Mouse (Mus musculus) gastrocnemius, adult 18-20 months (tissue): ENCODE data around the gene Synj2bp. TPM values are rescaled to one million over a fixed set of nuclear protein-coding genes. Genes with fewer than 3 reads are reported as not detected.
A peak's percentile ranks its signal among the peaks of the same experiment; 100 is the strongest.
"Not testable (repeated sequence)": the region's sequence is repeated elsewhere in the genome, so short reads cannot be mapped to it uniquely, and the experiment has no call there.

Experiments
- DNase-seq: peaks from one replicate; pipeline ENCODE4 v3.0.0; 2021; ENCODE audit warnings: low spot score
- long read RNA-seq, 2 experiments: library from polyadenylated mRNA; stranded (forward); transcript quantifications; one replicate each; pipeline ENCODE4 v2.0.0; 2021
- total RNA-seq, 2 experiments: library from RNA; stranded (reverse); gene quantifications; 2 replicates each; pipeline ENCODE4 v1.2.3; 2021

The Synj2bp gene
- total RNA-seq, result 10 to 100 TPM; 36.1 to 40.4 TPM
- long read RNA-seq, experiment 1, full-length matches to known transcripts, result 37 of 48 reads
- long read RNA-seq, experiment 1, partial matches to known transcripts, result 2 of 48 reads
- long read RNA-seq, experiment 1, other reads (novel, unspliced or antisense), result 9 of 48 reads
- long read RNA-seq, experiment 2, full-length matches to known transcripts, result 24 of 36 reads
- long read RNA-seq, experiment 2, partial matches to known transcripts, result 3 of 36 reads
- long read RNA-seq, experiment 2, other reads (novel, unspliced or antisense), result 9 of 36 reads

- DNase-seq, result peak; percentile 78
Observed at GRCm38 (mm10) chr12:81532316-81533028, at the start of gene Synj2bp, which contains the start of gene Gm20498. Gene Synj2bp, minus strand, starts transcription at chr12:81532911. Gene Gm20498, minus strand, starts transcription at chr12:81532905.

- no peak for DNase-seq
Observed at GRCm38 (mm10) chr12:81568374-81568773, 35.7 kb upstream of the Synj2bp start, which contains the start of gene Adam21. Gene Adam21, minus strand, starts transcription at chr12:81568474.

GRCm38 (mm10) chr12:81567931-81568330 lies 35.2 kb upstream of the Synj2bp start:
- no peak for DNase-seq

- no peak for DNase-seq
Observed at GRCm38 (mm10) chr12:81564173-81564572, 31.5 kb upstream of the Synj2bp start.

- no peak for DNase-seq
Observed at GRCm38 (mm10) chr12:81549286-81549685, 16.6 kb upstream of the Synj2bp start.

DNA sequence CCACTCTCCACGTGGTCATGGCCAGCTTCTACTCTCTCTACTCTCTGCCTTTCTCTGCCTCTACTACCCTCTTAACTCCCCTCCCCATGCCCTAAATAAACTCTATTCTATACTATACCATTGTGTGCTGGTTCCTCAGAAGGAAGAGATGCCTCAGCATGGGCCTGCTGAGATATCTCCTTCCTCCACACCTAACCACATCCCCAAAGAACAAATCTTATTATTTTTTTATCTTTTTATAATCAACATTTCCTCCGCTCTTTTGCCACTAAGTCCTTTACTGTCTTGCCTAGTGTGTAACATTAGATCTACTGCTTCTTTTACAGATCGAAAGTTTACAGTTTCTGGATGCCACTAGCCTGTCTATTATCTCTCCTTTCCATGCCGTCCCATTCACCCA lies 14.5 kb upstream of the Synj2bp start:
- DNase-seq, result no peak

- no peak for DNase-seq
Observed at GRCm38 (mm10) chr12:81533029-81533419, 313 bp upstream of the Synj2bp start.

DNA sequence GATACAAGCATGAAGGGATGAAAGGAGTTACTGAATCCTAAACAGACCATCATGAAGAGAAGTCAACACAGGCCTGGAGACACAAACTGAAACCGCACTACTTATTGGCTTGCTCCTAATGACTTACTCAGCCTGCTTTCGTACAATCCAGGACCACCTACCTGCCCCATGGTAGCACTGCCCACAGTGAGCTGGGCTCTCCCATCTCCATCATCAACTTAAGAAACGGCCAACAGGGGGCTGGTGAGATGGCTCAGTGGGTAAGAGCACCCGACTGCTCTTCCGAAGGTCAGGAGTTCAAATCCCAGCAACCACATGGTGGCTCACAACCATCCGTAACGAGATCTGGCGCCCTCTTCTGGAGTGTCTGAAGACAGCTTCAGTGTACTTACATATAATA lies 2.1 kb downstream of the Synj2bp start:
- not testable (repeated sequence) for DNase-seq

DNA sequence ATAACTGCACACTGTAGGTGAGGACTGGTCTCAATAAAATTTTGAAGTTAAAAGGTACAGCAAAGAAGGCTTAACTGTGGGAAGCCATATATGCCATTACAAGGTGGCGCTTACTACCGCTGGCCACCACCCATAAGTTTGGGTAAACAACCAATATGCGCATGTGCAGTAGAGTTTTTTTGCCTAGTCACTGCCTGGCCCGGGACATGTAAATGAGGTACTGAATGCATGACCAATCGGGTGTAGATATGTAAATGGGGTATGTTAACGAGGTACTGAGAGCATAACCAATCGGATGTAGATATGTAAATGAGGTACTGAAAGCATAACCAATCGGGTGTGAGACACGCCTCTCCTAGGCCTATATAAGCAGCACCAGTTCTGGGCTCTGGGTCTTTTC lies 35.8 kb downstream of the Synj2bp start:
- not testable (repeated sequence) for DNase-seq

DNA sequence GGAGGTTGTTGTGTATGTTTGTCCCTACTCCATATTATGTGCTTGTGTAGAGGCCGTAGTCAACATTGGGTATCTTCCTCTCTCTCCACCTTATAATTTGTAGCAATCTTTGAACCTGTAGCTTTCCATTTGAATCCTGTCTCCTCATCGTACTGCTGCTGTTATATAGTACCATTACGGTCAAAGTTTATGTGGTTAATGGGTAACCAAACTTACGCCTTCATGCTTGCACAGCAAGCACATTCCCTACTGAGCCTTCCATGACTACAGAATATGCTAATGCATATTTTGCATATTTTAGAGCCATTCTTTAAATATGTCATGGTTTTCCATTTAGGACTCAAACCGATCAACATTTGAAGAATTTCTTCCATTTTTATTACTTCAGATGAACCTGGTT lies 42.2 kb downstream of the Synj2bp start:
- DNase-seq, result no peak

- DNase-seq, result no peak
Observed at GRCm38 (mm10) chr12:81485311-81485710, 47.4 kb downstream of the Synj2bp start.

GRCm38 (mm10) chr12:81484727-81485191 lies 48.0 kb downstream of the Synj2bp start, which contains the start of gene Cox16:
Gene Cox16, minus strand, starts transcription at chr12:81485127.
- peak; percentile 87 for DNase-seq

GRCm38 (mm10) chr12:81484212-81484611 lies 48.5 kb downstream of the Synj2bp start:
- no peak for DNase-seq

- no peak for DNase-seq
Observed at GRCm38 (mm10) chr12:81483656-81484055, 49.1 kb downstream of the Synj2bp start.

DNA sequence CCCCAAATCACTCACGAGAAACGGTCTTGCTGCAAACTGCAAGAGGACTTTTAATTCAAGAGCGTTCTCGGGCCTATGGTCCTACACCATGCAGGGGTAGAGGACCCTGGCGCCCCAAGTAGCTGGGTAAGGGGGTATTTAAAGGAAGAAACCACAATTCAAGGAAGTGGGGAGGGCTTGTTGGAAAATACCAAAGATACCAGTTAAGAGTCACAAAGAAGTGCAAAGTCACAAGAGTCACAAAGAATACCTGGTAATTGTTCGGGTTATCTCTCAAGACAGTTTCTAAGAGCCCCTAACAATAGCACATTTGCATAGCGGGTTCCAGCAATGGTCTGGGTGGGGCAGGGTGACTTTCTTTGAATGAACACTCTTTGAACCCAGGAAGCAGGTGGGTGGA lies 73.7 kb downstream of the Synj2bp start:
- not testable (repeated sequence) for DNase-seq

Other genes starting within 250 kb of the Synj2bp start
- gene Slc8a3, start 199.7 kb downstream of the Synj2bp start, total RNA-seq, result 10 to 100 TPM; 41.3 to 52.3 TPM
- gene Gm4787, start 153.4 kb downstream of the Synj2bp start, total RNA-seq, result under 1 TPM; 0.66 to 0.91 TPM
- 1 to 10 TPM in 1 of 2 experiments, under 1 TPM in 1; 0.69 to 1.0 TPM for gene Adam4, start 111.0 kb downstream of the Synj2bp start, total RNA-seq
- 10 to 100 TPM; 81.3 to 89.9 TPM for gene Cox16, start 47.8 kb downstream of the Synj2bp start, total RNA-seq
- gene Gm20498, start within 50 bp of the Synj2bp start, total RNA-seq, result 10 to 100 TPM; 39.3 to 39.4 TPM
- not detected for gene Adam21, start 35.6 kb upstream of the Synj2bp start, total RNA-seq
- 10 to 100 TPM; 11.7 to 11.9 TPM for gene Med6, start 62.1 kb upstream of the Synj2bp start, total RNA-seq
- gene Ttc9, start 98.3 kb upstream of the Synj2bp start, total RNA-seq, result 1 to 10 TPM; 6.0 to 8.9 TPM
- gene Map3k9, start 248.3 kb upstream of the Synj2bp start, total RNA-seq, result under 1 TPM; 0.07 to 0.14 TPM